Mouse (Mus musculus) testis, adult 2 months (tissue): Measurements from ENCODE around the gene Zfp184.

Source experiments
- CTCF ChIP-seq: fragments of 200-500 bp; IDR thresholded peaks from 2 replicates; pipeline ENCODE4 v1.5.1; 2012; ENCODE audit warnings: low read depth, mild to moderate bottlenecking, inconsistent platforms, low read length, moderate library complexity; ENCODE audit not compliant: control insufficient read depth, insufficient read depth, insufficient replicate concordance
- POLR2A ChIP-seq: fragments of 200-500 bp; IDR thresholded peaks from 2 replicates; pipeline ENCODE4 v1.6.1; 2012; ENCODE audit warnings: low read depth, mild to moderate bottlenecking, inconsistent platforms, low read length, moderate library complexity; ENCODE audit not compliant: control insufficient read depth

- TF ChIP-seq CTCF (no peak), POLR2A (no peak)
Observed at GRCm38 (mm10) chr13:21920681-21921233, 24.1 kb upstream of the Zfp184 start.
